Mouse (Mus musculus): ENCODE data around the gene Grasp. TPM values are rescaled to one million over a fixed set of nuclear protein-coding genes. Genes with fewer than 3 reads are reported as not detected.

The Grasp gene
- total and polyA plus RNA-seq, 3 experiments: 4.1 to 6.3 TPM; not detected in 1

DNA sequence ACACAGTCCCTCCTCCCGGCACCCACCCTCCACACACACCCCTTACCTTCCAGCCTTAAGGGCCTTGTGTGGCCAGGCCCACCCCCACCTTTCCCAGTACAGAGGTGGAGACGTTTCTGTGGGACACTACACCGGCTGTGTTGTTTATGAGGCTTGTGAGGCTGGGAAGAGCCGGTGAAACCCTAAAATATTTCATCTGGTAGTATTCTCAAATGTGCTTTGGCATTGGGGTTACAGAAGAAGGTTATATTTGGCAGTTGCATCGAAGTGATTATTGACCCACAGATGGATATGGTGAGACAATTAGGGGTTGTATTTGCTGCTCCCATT lies 48.9 kb upstream of the Grasp start:
- Histone ChIP-seq H3K27me3 (ENCODE audit: control insufficient read depth in 1 of 2, insufficient read depth in 2 of 2, low read length in 2 of 2) (no peaks in the 10 kb centered on the region), H3K36me3 (ENCODE audit: control insufficient read depth in 1 of 2, insufficient read depth in 2 of 2, low read length in 2 of 2) (peaks cover 0 to 55% of the 10 kb centered on the region in 2 experiments; a peak in 2 of 4 replicates), H3K9ac (ENCODE audit: control insufficient read depth, low read depth, low read length, poor library complexity, severe bottlenecking) (peak overlapping the region; percentile 18; the same call in 1 of the 2 replicates), H3K4me3 (ENCODE audit: control insufficient read depth in 1 of 2, insufficient read depth in 1 of 2, low read depth in 2 of 2, low read length in 2 of 2) (peak overlapping the region in 1 of 2 experiments; percentile 92; a peak in 2 of 4 replicates), H3K27ac (ENCODE audit: control insufficient read depth, low read depth, low read length) (no peak overlapping the region), H3K9me3 (replicated peaks; ENCODE audit: insufficient read depth, low read length) (no peaks in the 10 kb centered on the region), H3K4me1 (ENCODE audit: control insufficient read depth in 1 of 2, insufficient read depth in 2 of 2, low read length in 2 of 2) (peaks cover 34 to 47% of the 10 kb centered on the region in 2 experiments), H3K79me2 (ENCODE audit: control insufficient read depth, insufficient read depth, low read length, poor library complexity) (peaks cover 44% of the 10 kb centered on the region)
- TF ChIP-seq MYB (IDR thresholded peaks at IDR 0.05; ENCODE audit: low read depth, low read length) (no peak), MXI1 (IDR thresholded peaks at IDR 0.05; ENCODE audit: low read depth, low read length) (no peak; the same call in 1 of the 2 replicates), POLR2A (IDR thresholded peaks at IDR 0.05; ENCODE audit: control insufficient read depth in 1 of 2, insufficient read depth in 1 of 2, low read depth in 1 of 2, low read length in 2 of 2, poor library complexity in 1 of 2) (no peak), TCF12 (IDR thresholded peaks at IDR 0.05; ENCODE audit: low read depth, low read length) (no peak), E2F4 (IDR thresholded peaks at IDR 0.05; ENCODE audit: borderline replicate concordance, low read depth, low read length) (no peak), ZMIZ1 (IDR thresholded peaks at IDR 0.05; ENCODE audit: low read depth, low read length) (no peak), USF1 (IDR thresholded peaks at IDR 0.05; ENCODE audit: low read depth, low read length) (no peak), NELFE (IDR thresholded peaks at IDR 0.05; ENCODE audit: low read depth, low read length) (no peak), UBTF (IDR thresholded peaks at IDR 0.05; ENCODE audit: borderline replicate concordance, insufficient read depth, low read depth, low read length) (no peak), EP300 (IDR thresholded peaks at IDR 0.05; ENCODE audit: low read depth in 1 of 2, low read length in 2 of 2) (no peak), SIN3A (IDR thresholded peaks at IDR 0.05; ENCODE audit: low read length) (no peak)
- DNase-seq (ENCODE audit: low read depth, low spot score): no peak

DNA sequence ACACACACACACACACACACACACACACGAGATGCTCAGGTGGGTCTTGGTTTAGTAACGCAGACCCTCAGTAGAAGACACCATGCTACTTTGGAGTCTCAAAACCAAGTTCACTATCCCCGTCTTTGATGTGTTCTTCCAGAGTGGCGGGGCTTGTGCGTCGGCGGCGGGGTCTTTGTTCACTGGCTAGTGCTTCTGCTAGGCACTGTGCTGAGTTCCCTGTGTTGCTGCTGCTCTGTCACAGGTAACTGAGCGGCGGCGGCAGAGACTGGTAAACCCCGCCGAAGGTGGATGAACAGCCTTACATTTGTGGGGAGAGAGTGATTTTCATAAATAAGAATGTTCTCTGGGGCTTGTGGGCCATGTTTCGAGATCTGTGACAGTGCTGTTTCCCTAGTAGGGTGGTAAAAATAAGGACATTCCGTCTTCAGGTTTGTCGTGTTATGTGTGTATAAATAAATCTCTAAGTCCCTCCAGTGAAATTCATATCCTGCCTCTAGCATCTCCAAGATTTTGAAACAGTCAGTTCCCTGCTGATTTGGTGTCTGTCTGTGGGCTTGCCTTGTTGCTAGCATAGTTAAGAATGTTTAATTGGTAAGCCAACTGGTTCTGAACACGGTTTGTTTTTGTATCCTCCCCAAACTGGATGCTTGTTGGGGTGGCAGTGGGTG lies 48.2 kb upstream of the Grasp start:
- no peak for TF ChIP-seq MYB (IDR thresholded peaks at IDR 0.05; ENCODE audit: low read depth, low read length)
- Histone ChIP-seq H3K36me3 (ENCODE audit: control insufficient read depth in 1 of 2, insufficient read depth in 2 of 2, low read length in 2 of 2) (peaks cover 0 to 50% of the 10 kb centered on the region in 2 experiments; a peak in 2 of 4 replicates), H3K4me3 (ENCODE audit: control insufficient read depth in 1 of 2, insufficient read depth in 1 of 2, low read depth in 2 of 2, low read length in 2 of 2) (no peak overlapping the region), H3K4me1 (ENCODE audit: control insufficient read depth in 1 of 2, insufficient read depth in 2 of 2, low read length in 2 of 2) (peaks cover 29 to 40% of the 10 kb centered on the region in 2 experiments), H3K27ac (ENCODE audit: control insufficient read depth, low read depth, low read length) (no peak overlapping the region), H3K9me3 (replicated peaks; ENCODE audit: insufficient read depth, low read length) (no peaks in the 10 kb centered on the region), H3K79me2 (ENCODE audit: control insufficient read depth, insufficient read depth, low read length, poor library complexity) (peaks cover 49% of the 10 kb centered on the region), H3K9ac (ENCODE audit: control insufficient read depth, low read depth, low read length, poor library complexity, severe bottlenecking) (no peak overlapping the region), H3K27me3 (ENCODE audit: control insufficient read depth in 1 of 2, insufficient read depth in 2 of 2, low read length in 2 of 2) (no peaks in the 10 kb centered on the region)
- no peak for DNase-seq (ENCODE audit: low read depth, low spot score)

DNA sequence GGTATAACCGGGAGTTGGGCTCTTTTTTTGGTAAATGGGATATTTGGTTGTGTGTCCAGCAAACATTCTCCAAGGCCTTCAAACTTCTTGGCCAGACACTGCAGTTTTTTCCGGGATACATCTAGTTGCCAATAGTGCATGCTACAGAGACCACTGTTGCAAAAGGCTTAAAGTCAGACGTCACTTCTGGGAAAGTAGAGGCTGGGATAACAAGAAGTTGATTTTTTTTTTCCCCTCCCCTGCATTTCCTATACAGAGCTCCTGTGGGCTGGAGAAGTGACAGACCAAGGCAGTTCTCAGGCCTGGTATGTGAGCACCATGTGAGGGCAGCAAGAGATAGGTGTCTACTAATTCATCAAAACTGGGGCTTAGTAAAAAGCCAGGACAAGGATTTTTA lies 47.7 kb upstream of the Grasp start:
- TF ChIP-seq SIN3A (IDR thresholded peaks at IDR 0.05; ENCODE audit: low read length) (peak; percentile 59), MXI1 (IDR thresholded peaks at IDR 0.05; ENCODE audit: low read depth, low read length) (peak; percentile 33; the same call in 1 of the 2 replicates), CHD2 (IDR thresholded peaks at IDR 0.05; ENCODE audit: low read length) (no peak)
- no peak for DNase-seq (ENCODE audit: low read depth, low spot score)

More for the DNA sequence above, 47.7 kb upstream of the Grasp start:
- Histone ChIP-seq H3K9me3 (replicated peaks; ENCODE audit: insufficient read depth, low read length) (no peaks in the 10 kb centered on the region), H3K36me3 (ENCODE audit: control insufficient read depth in 1 of 2, insufficient read depth in 2 of 2, low read length in 2 of 2) (peaks cover 0 to 45% of the 10 kb centered on the region in 2 experiments; a peak in 2 of 4 replicates), H3K79me2 (ENCODE audit: control insufficient read depth, insufficient read depth, low read length, poor library complexity) (peaks cover 52% of the 10 kb centered on the region), H3K4me3 (ENCODE audit: control insufficient read depth in 1 of 2, insufficient read depth in 1 of 2, low read depth in 2 of 2, low read length in 2 of 2) (no peak overlapping the region; a peak in 1 of 4 replicates), H3K27ac (ENCODE audit: control insufficient read depth, low read depth, low read length) (peak overlapping the region; percentile 1; the same call in 1 of the 2 replicates), H3K9ac (ENCODE audit: control insufficient read depth, low read depth, low read length, poor library complexity, severe bottlenecking) (no peak overlapping the region), H3K4me1 (ENCODE audit: control insufficient read depth in 1 of 2, insufficient read depth in 2 of 2, low read length in 2 of 2) (peaks cover 24 to 36% of the 10 kb centered on the region in 2 experiments), H3K27me3 (ENCODE audit: control insufficient read depth in 1 of 2, insufficient read depth in 2 of 2, low read length in 2 of 2) (no peaks in the 10 kb centered on the region)
